Mouse (Mus musculus) midbrain, embryonic 11.5 days (tissue): ENCODE data around the gene Srgap3. TPM values are rescaled to one million over a fixed set of nuclear protein-coding genes. Genes with fewer than 3 reads are reported as not detected.

Experiments used
- ATAC-seq: fragments of 200-750 bp; cut with Nextera tagmentation; 2 replicates; pipeline ENCODE4 v1.8.0; 2017; ENCODE audit warnings: moderate TSS enrichment, moderate library complexity; ENCODE audit not compliant: low FRiP score
- DNase-seq: peaks from one replicate; pipeline ENCODE4 v3.0.0; 2015; ENCODE audit warnings: low spot score; ENCODE audit errors: missing footprints
- H3K27ac ChIP-seq: fragments of 300-500 bp; sonication (generic); 2 replicates; pipeline ENCODE4 v1.5.1; 2014; ENCODE audit warnings: low read depth, low read length
- H3K27me3 ChIP-seq: fragments of 300-500 bp; sonication (generic); 2 replicates; pipeline ENCODE4 v1.6.1; 2014; ENCODE audit warnings: mild to moderate bottlenecking, low read length, moderate library complexity, mixed read lengths; ENCODE audit not compliant: control insufficient read depth, insufficient read depth
- H3K36me3 ChIP-seq: fragments of 300-500 bp; sonication (generic); 2 replicates; pipeline ENCODE4 v1.6.1; 2014; ENCODE audit warnings: mild to moderate bottlenecking, low read length, moderate library complexity, mixed read lengths; ENCODE audit not compliant: control insufficient read depth, insufficient read depth
- H3K4me1 ChIP-seq: fragments of 300-500 bp; sonication (generic); 2 replicates; pipeline ENCODE4 v1.6.1; 2014; ENCODE audit warnings: low read length; ENCODE audit not compliant: control insufficient read depth, insufficient read depth
- H3K4me2 ChIP-seq: fragments of 300-500 bp; sonication (generic); 2 replicates; pipeline ENCODE4 v1.6.1; 2014; ENCODE audit warnings: mild to moderate bottlenecking, moderate library complexity
- H3K4me3 ChIP-seq: fragments of 300-500 bp; sonication (generic); 2 replicates; pipeline ENCODE4 v1.5.1; 2014; ENCODE audit warnings: low read depth, low read length
- H3K9ac ChIP-seq: fragments of 300-500 bp; sonication (generic); 2 replicates; pipeline ENCODE4 v1.6.1; 2014; ENCODE audit warnings: low read length
- H3K9me3 ChIP-seq: fragments of 300-500 bp; sonication (generic); 2 replicates; pipeline ENCODE4 v1.6.1; 2016; ENCODE audit warnings: low read length; ENCODE audit not compliant: control insufficient read depth
- WGBS: fragments of 180-500 bp; shearing (Covaris S2); extraction: QIAGEN DNeasy Blood & Tissue Kit; methylation state at CpG from one replicate; pipeline ENCODE4 v1.1.7; 2014; 5-methylcytosine and 5-hydroxymethylcytosine counted together
- polyA plus RNA-seq: library from polyadenylated mRNA; unstranded; fragments of >200 nt; fragmentation: Nextera tagmentation; extraction: Ambion mirVana; gene quantifications from 2 replicates; pipeline ENCODE4 v1.2.1, GENCODE M21; 2014

Gene Srgap3
- polyA plus RNA-seq, 1 experiment from 2014 or later: 48.9 TPM

- H3K4me3 ChIP-seq: no peak overlapping the region
- H3K27ac ChIP-seq: no peak overlapping the region
- ATAC-seq (no peak), DNase-seq (no peak)
- no peaks in the 10 kb centered on the region for H3K9me3 ChIP-seq
- 86% methylated on average over 1 of the region's 1 CpGs for WGBS
- H3K4me1 ChIP-seq: peaks cover 9% of the 10 kb centered on the region
- H3K36me3 ChIP-seq: no peaks in the 10 kb centered on the region
- no peak overlapping the region for H3K9ac ChIP-seq
- H3K27me3 ChIP-seq: no peaks in the 10 kb centered on the region
- H3K4me2 ChIP-seq: no peak overlapping the region
Measured at GRCm38 (mm10) chr6:112788174-112788573, 158.9 kb downstream of the Srgap3 start.

- DNase-seq (no peak), ATAC-seq (no peak)
- H3K4me2 ChIP-seq: no peak overlapping the region
- no peak overlapping the region for H3K4me3 ChIP-seq
- no peaks in the 10 kb centered on the region for H3K4me1 ChIP-seq
- H3K27ac ChIP-seq: no peak overlapping the region
- peaks cover 19% of the 10 kb centered on the region for H3K36me3 ChIP-seq
- H3K9me3 ChIP-seq: no peaks in the 10 kb centered on the region
- no peak overlapping the region for H3K9ac ChIP-seq
- 87% methylated on average over 10 of the region's 10 CpGs for WGBS
- H3K27me3 ChIP-seq: no peaks in the 10 kb centered on the region
Measured at GRCm38 (mm10) chr6:112781409-112782093, 165.5 kb downstream of the Srgap3 start.

GRCm38 (mm10) chr6:112778211-112778610, 168.9 kb downstream of the Srgap3 start:
- 91% methylated on average over 3 of the region's 3 CpGs for WGBS
- H3K27ac ChIP-seq: no peak overlapping the region
- ATAC-seq (no peak), DNase-seq (no peak)
- H3K9ac ChIP-seq: no peak overlapping the region
- no peaks in the 10 kb centered on the region for H3K27me3 ChIP-seq
- peaks cover 37% of the 10 kb centered on the region for H3K36me3 ChIP-seq
- H3K4me1 ChIP-seq: no peaks in the 10 kb centered on the region
- H3K4me3 ChIP-seq: no peak overlapping the region
- H3K9me3 ChIP-seq: no peaks in the 10 kb centered on the region
- no peak overlapping the region for H3K4me2 ChIP-seq

GRCm38 (mm10) chr6:112776718-112777117, 170.3 kb downstream of the Srgap3 start:
- Histone ChIP-seq H3K4me3 (no peak overlapping the region), H3K27me3 (no peaks in the 10 kb centered on the region), H3K4me2 (no peak overlapping the region), H3K36me3 (peaks cover 36% of the 10 kb centered on the region), H3K4me1 (no peaks in the 10 kb centered on the region), H3K9ac (no peak overlapping the region), H3K9me3 (no peaks in the 10 kb centered on the region), H3K27ac (no peak overlapping the region)
- DNase-seq (no peak), ATAC-seq (no peak)
- 90% methylated on average over 6 of the region's 6 CpGs for WGBS

GRCm38 (mm10) chr6:112773754-112774153, 173.3 kb downstream of the Srgap3 start:
- peaks cover 40% of the 10 kb centered on the region for H3K36me3 ChIP-seq
- ATAC-seq (0 out of 2 replicates have a peak, but pooled peaks have one; percentile 11), DNase-seq (no peak)
- H3K4me1 ChIP-seq: no peaks in the 10 kb centered on the region
- H3K27ac ChIP-seq: no peak overlapping the region
- WGBS: 91% methylated on average over 7 of the region's 7 CpGs
- no peaks in the 10 kb centered on the region for H3K9me3 ChIP-seq
- H3K4me3 ChIP-seq: no peak overlapping the region
- no peaks in the 10 kb centered on the region for H3K27me3 ChIP-seq
- no peak overlapping the region for H3K4me2 ChIP-seq
- no peak overlapping the region for H3K9ac ChIP-seq

GRCm38 (mm10) chr6:112770996-112771395, 176.1 kb downstream of the Srgap3 start:
- H3K9me3 ChIP-seq: no peaks in the 10 kb centered on the region
- WGBS: 94% methylated on average over 2 of the region's 2 CpGs
- no peak overlapping the region for H3K9ac ChIP-seq
- DNase-seq (no peak), ATAC-seq (no peak)
- no peak overlapping the region for H3K27ac ChIP-seq
- no peak overlapping the region for H3K4me2 ChIP-seq
- H3K4me1 ChIP-seq: no peaks in the 10 kb centered on the region
- peaks cover 58% of the 10 kb centered on the region for H3K36me3 ChIP-seq
- H3K4me3 ChIP-seq: no peak overlapping the region
- no peaks in the 10 kb centered on the region for H3K27me3 ChIP-seq

GRCm38 (mm10) chr6:112758541-112758940, 188.5 kb downstream of the Srgap3 start:
- ATAC-seq (no peak), DNase-seq (no peak)
- Histone ChIP-seq H3K9me3 (no peaks in the 10 kb centered on the region), H3K9ac (no peak overlapping the region), H3K4me2 (no peak overlapping the region), H3K27me3 (no peaks in the 10 kb centered on the region), H3K36me3 (peaks cover 33% of the 10 kb centered on the region), H3K27ac (no peak overlapping the region), H3K4me3 (no peak overlapping the region), H3K4me1 (no peaks in the 10 kb centered on the region)
- 46% methylated on average over 4 of the region's 4 CpGs for whole genome bisulfite sequencing

GRCm38 (mm10) chr6:112756866-112757265, 190.2 kb downstream of the Srgap3 start:
- no peak overlapping the region for H3K27ac ChIP-seq
- DNase-seq (no peak), ATAC-seq (no peak)
- H3K9ac ChIP-seq: no peak overlapping the region
- 75% methylated on average over 4 of the region's 4 CpGs for WGBS
- H3K4me3 ChIP-seq: no peak overlapping the region
- H3K36me3 ChIP-seq: peaks cover 29% of the 10 kb centered on the region
- H3K27me3 ChIP-seq: no peaks in the 10 kb centered on the region
- no peaks in the 10 kb centered on the region for H3K9me3 ChIP-seq
- H3K4me2 ChIP-seq: no peak overlapping the region
- no peaks in the 10 kb centered on the region for H3K4me1 ChIP-seq

- no peak for DNase-seq
- H3K27me3 ChIP-seq: no peaks in the 10 kb centered on the region
- H3K9ac ChIP-seq: no peak overlapping the region
- no peak overlapping the region for H3K4me3 ChIP-seq
- ATAC-seq: no peak
- no peaks in the 10 kb centered on the region for H3K9me3 ChIP-seq
- H3K27ac ChIP-seq: no peak overlapping the region
- H3K4me1 ChIP-seq: no peaks in the 10 kb centered on the region
- peaks cover 24% of the 10 kb centered on the region for H3K36me3 ChIP-seq
- no peak overlapping the region for H3K4me2 ChIP-seq
- WGBS: 94% methylated on average over 6 of the region's 6 CpGs
Measured at GRCm38 (mm10) chr6:112754994-112755393, 192.1 kb downstream of the Srgap3 start.
